Mouse (Mus musculus) brain, embryonic 14.5 days (tissue): ENCODE data around the gene Map4k3.

Experiments used
- CTCF ChIP-seq: fragments of 200-500 bp; IDR thresholded peaks from 2 replicates; pipeline ENCODE4 v1.5.1; 2012; ENCODE audit warnings: inconsistent platforms, mild to moderate bottlenecking, moderate library complexity, borderline replicate concordance; ENCODE audit not compliant: insufficient read depth, insufficient read length; ENCODE audit errors: extremely low read depth
- POLR2A ChIP-seq: fragments of 200-500 bp; IDR thresholded peaks from 2 replicates; pipeline ENCODE4 v1.6.1; 2012; ENCODE audit warnings: mild to moderate bottlenecking, inconsistent platforms, borderline replicate concordance; ENCODE audit not compliant: poor library complexity, insufficient read depth, insufficient read length, severe bottlenecking; ENCODE audit errors: extremely low read depth

DNA sequence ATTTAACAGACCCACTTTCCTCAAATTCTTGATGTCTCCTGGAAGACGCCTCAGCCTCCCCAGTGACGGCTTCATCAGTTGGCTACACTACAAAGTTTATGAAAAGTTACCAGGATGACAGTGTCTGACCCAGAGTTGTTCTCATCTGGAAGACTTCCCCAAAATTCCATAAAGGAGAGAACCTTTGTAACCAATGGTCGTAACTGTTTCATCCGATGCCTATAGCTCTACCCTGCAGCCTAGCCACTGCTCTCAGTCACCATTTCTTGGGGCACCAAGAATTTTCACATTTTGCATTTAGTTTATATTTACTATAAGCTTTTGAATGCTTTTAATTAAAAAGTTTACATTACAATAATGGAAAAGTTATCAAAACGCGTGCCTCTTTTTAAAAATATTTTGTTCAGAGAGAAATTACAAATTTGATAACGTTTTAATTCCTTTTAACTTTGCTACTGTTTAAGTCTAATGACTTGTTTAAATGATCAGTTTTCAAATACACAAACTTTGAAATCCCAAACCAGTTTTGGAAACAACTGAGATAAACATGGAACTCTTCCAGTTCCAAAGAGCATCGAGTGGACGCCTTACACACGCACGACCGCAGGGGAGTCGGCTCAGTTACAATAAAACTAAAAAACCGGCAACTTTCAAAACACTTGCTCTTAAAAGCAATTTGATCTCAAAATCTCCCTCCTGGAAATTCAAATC lies 83.1 kb downstream of the Map4k3 start:
- no peak for TF ChIP-seq POLR2A
- TF ChIP-seq CTCF = no peak
